Mouse (Mus musculus) B cell, adult 2 months (primary cell): ENCODE measurements around the gene Sycn.
"Not testable (repeated sequence)": the region's sequence is repeated elsewhere in the genome, so short reads cannot be mapped to it uniquely, and the experiment has no call there.

Experiments
- DNase-seq, 2 experiments: peaks; one replicate each; pipeline ENCODE4 v3.0.0; 2022

The Sycn gene

GRCm38 (mm10) chr7:28540526-28540925, at the start of gene Sycn:
Gene Sycn, plus strand, starts transcription at chr7:28540885.
- no peak for DNase-seq

- no peak for DNase-seq
Observed at GRCm38 (mm10) chr7:28490903-28491302, 49.8 kb upstream of the Sycn start.

- DNase-seq, result no peak
Observed at GRCm38 (mm10) chr7:28492310-28492709, 48.4 kb upstream of the Sycn start.

GRCm38 (mm10) chr7:28495426-28495825, 45.3 kb upstream of the Sycn start:
- DNase-seq, result no peak

GRCm38 (mm10) chr7:28505585-28505984, 35.1 kb upstream of the Sycn start:
- peak in 1 of 2 experiments; percentile 21 for DNase-seq

GRCm38 (mm10) chr7:28509121-28509520, 31.6 kb upstream of the Sycn start:
- DNase-seq, result not testable (repeated sequence)

GRCm38 (mm10) chr7:28510405-28510974, 30.2 kb upstream of the Sycn start, which contains the start of gene Ifnl2:
Gene Ifnl2, minus strand, starts transcription at chr7:28510455.
- not testable (repeated sequence) for DNase-seq

- no peak for DNase-seq
Observed at GRCm38 (mm10) chr7:28511441-28511840, 29.2 kb upstream of the Sycn start.

- DNase-seq, result not testable (repeated sequence)
Observed at GRCm38 (mm10) chr7:28522536-28522935, 18.1 kb upstream of the Sycn start, which contains the start of gene Ifnl3. Gene Ifnl3, plus strand, starts transcription at chr7:28522836.

- peak; percentile 95 for DNase-seq
Observed at GRCm38 (mm10) chr7:28527922-28528719, 12.6 kb upstream of the Sycn start.

GRCm38 (mm10) chr7:28532005-28532404, 8.7 kb upstream of the Sycn start:
- no peak for DNase-seq

- peak in 1 of 2 experiments; percentile 36 for DNase-seq
Observed at GRCm38 (mm10) chr7:28538886-28539285, 1.8 kb upstream of the Sycn start.

GRCm38 (mm10) chr7:28544051-28544601, 3.4 kb downstream of the Sycn start:
- no peak for DNase-seq

GRCm38 (mm10) chr7:28545048-28545890, 4.6 kb downstream of the Sycn start:
- DNase-seq, result peak; percentile 17 to 25

GRCm38 (mm10) chr7:28545891-28546210, 5.2 kb downstream of the Sycn start:
- no peak for DNase-seq

- peak in 1 of 2 experiments; percentile 12 for DNase-seq
Observed at GRCm38 (mm10) chr7:28546649-28547048, 6.0 kb downstream of the Sycn start.

- no peak for DNase-seq
Observed at GRCm38 (mm10) chr7:28547154-28547553, 6.5 kb downstream of the Sycn start, which contains the start of gene Nccrp1. Gene Nccrp1, minus strand, starts transcription at chr7:28547254.

- no peak for DNase-seq
Observed at GRCm38 (mm10) chr7:28547628-28548027, 6.9 kb downstream of the Sycn start.

- DNase-seq, result no peak
Observed at GRCm38 (mm10) chr7:28553076-28553475, 12.4 kb downstream of the Sycn start.

GRCm38 (mm10) chr7:28555939-28556535, 15.4 kb downstream of the Sycn start:
- DNase-seq, result no peak

- DNase-seq, result no peak
Observed at GRCm38 (mm10) chr7:28557069-28557468, 16.4 kb downstream of the Sycn start.

- DNase-seq, result no peak
Observed at GRCm38 (mm10) chr7:28557708-28558107, 17.0 kb downstream of the Sycn start.

- no peak for DNase-seq
Observed at GRCm38 (mm10) chr7:28558486-28558885, 17.8 kb downstream of the Sycn start.
